Mouse (Mus musculus): ENCODE results near the gene Prkd2.

Gene Prkd2

DNA sequence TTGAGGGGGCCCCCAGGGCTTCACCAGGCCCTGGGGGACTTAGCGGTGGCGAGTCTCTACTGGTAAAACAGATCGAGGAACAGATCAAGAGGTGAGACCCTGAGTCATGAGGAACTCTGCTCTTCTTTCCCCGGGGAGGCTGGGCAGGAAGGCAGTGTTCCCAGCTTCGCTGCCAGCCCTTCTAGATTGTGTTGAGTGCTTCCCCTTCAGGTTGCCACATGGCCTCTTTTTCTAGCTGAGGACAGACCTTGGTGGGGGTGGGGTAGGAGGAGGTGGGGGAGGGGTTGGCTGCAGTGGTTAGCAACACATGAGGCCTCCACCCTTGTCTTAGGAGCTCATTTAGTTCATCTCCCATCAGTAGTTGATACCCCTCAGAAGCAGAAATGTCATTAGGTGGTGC, 16.1 kb upstream of the Prkd2 start:
- DNase-seq (ENCODE audit: low read depth, low spot score) = no peak

DNA sequence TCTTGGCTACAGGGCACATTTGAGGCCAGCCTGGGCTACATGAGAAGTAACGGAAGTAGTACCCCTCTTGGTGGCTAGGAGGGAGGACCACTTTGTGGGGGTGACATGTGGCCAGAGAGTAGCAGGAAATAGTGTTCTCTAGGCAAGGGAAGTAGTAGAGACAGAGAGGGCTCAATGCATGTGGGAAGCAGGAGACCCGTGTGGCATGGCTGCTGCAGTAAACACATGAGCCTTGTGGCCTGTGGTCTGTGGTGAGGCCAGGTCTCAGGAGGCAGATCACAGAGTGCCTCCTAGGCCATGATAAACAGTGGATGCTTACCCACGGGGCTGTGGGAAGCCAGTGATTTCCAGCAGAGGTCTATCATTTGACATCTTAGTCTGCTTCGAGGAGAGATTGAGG, 15.4 kb upstream of the Prkd2 start:
- DNase-seq (ENCODE audit: low read depth, low spot score) = no peak

DNA sequence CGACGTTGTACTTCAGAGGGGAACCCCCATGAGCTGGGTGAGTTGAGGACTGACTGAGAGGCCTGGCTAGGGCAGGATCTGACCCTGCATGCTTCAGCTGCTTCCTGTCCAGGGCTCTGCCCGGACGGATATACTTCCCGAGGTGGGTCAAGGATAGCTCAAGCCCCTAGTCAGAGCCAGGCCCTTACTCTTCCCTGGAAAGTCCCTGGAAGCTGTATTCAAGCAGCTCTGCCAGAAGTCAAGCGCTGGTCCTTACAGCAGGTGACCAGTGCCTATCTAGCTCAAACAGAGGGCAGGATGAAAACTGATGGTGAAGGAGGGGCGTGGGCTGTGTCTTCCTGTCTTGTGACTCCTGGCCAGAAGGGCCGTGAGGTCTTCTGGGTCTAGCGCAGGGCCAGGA, 12.3 kb upstream of the Prkd2 start:
- no peak for DNase-seq (ENCODE audit: low read depth, low spot score)

GRCm38 (mm10) chr7:16837916-16838803, 4.5 kb upstream of the Prkd2 start:
- DNase-seq (ENCODE audit: low read depth, low spot score) = no peak

GRCm38 (mm10) chr7:16838804-16839426, 3.8 kb upstream of the Prkd2 start:
- no peak for DNase-seq (ENCODE audit: low read depth, low spot score)

GRCm38 (mm10) chr7:16839427-16840108, 3.1 kb upstream of the Prkd2 start:
- DNase-seq (ENCODE audit: low read depth, low spot score) = no peak

DNA sequence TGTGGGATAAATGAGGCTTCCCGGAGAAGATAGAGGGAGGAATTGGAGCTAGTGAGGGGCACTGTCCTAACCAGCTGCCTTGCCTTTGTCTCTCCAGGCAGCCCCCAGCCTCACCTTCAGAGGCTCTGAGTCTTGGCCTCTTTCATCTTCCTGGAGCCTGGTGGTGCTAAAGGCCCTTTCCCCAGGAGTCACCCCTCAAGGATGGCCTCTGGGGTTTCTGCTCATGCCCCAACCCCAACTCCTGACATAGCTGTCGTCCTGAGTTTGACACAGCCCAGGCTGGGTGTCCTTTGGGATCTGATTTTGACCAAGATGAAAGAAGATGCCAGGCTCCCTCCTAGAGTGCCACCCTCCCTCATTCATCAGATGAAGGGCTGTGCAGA, 2.6 kb upstream of the Prkd2 start:
- DNase-seq (ENCODE audit: low read depth, low spot score) = no peak

- no peak for DNase-seq (ENCODE audit: low read depth, low spot score)
Observed at GRCm38 (mm10) chr7:16841078-16841477, 1.6 kb upstream of the Prkd2 start.

- no peak for DNase-seq (ENCODE audit: low read depth, low spot score)
Observed at GRCm38 (mm10) chr7:16841561-16842560, 841 bp upstream of the Prkd2 start.

GRCm38 (mm10) chr7:16843441-16844171, 904 bp downstream of the Prkd2 start:
- DNase-seq (ENCODE audit: low read depth, low spot score) = no peak

GRCm38 (mm10) chr7:16844696-16845071, 2.0 kb downstream of the Prkd2 start:
- no peak for DNase-seq (ENCODE audit: low read depth, low spot score)

DNA sequence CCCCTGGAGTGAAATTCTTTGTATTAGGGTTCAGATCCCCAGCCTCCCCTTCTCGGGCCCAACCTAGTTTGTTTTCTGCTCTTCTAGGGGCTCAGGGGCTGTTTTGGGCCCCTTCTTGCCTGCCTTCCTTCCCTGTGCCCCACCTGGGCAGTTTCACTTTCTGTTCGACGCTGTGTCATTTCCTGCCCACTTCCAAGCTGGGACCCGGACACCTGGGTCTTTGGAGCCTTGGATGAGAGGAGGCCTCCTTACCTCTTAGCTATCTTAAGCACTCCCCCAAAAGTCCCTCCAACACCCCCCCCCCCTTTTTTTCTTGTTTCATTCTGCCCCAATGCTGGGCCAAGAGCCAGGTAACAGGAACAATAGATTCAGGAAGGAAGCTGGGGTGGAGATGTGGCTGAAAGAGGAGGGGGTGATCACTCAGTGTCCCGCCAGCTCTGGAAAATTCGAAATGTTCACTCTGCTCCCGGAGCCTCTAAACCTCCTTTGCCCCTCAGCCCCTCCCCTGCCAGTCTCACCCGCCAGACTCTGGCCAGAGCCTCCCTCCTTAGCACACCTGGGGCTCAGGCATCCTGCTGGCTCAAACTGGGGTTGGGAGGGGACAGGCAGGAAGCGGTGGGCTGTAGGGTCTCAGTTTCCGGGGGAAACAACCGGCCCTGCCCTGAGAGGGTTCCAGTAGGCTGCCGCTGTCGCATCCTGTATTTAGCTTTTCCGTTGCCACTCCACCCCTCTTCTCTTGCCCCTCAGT, 2.5 kb downstream of the Prkd2 start:
- peak; percentile 37 for DNase-seq (ENCODE audit: low read depth, low spot score)

DNA sequence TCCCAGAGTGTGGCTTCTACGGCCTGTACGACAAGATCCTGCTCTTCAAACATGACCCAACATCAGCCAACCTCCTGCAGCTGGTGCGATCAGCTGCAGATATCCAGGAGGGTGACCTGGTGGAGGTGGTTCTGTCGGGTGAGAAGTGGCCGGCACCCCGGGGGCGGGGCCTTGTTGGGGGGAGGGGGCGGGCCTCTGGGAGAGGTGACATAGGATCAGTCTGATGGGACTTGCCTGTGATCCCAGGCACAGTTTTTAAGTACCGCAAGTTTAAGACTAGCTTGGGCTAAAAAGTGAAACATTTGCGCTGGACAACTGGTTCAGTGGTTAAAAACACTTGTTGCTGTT, 3.1 kb downstream of the Prkd2 start:
- no peak for DNase-seq (ENCODE audit: low read depth, low spot score)

- DNase-seq (ENCODE audit: low read depth, low spot score) = no peak
Observed at GRCm38 (mm10) chr7:16846775-16847174, 4.1 kb downstream of the Prkd2 start.

DNA sequence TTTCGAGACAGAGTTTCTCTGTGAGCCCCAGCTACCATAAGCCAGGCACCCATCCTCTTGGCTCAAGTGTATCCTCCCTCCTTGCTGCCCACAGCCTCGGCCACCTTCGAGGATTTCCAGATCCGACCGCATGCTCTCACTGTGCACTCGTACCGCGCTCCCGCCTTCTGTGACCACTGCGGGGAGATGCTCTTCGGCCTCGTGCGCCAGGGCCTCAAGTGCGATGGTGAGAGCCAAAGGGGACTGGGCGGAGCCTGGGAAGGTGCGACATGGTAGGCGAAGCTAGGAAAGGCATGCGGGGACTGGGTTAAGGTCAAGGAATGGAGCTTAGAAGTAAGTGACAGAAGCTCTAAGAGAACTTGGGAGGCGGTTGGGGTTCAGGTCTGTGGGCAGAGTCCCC, 4.8 kb downstream of the Prkd2 start:
- no peak for DNase-seq (ENCODE audit: low read depth, low spot score)

DNA sequence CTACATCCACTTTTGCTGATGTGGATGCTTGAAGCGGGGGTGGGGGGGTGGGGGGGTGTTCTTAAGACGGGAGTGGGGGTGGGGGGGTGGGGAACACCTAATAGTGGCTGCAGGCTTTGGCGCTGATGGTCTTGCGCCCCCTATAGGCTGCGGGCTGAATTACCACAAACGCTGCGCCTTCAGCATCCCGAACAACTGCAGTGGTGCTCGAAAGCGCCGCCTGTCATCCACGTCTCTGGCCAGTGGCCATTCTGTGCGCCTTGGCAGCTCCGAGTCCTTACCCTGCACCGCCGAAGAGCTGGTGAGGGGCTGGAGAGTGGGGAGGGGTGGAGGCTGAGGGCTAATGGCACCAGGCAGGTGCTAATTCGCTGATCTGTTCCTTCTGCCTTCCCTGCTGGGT, 5.9 kb downstream of the Prkd2 start:
- no peak for DNase-seq (ENCODE audit: low read depth, low spot score)

GRCm38 (mm10) chr7:16851636-16852035, 8.9 kb downstream of the Prkd2 start:
- DNase-seq (ENCODE audit: low read depth, low spot score) = no peak

DNA sequence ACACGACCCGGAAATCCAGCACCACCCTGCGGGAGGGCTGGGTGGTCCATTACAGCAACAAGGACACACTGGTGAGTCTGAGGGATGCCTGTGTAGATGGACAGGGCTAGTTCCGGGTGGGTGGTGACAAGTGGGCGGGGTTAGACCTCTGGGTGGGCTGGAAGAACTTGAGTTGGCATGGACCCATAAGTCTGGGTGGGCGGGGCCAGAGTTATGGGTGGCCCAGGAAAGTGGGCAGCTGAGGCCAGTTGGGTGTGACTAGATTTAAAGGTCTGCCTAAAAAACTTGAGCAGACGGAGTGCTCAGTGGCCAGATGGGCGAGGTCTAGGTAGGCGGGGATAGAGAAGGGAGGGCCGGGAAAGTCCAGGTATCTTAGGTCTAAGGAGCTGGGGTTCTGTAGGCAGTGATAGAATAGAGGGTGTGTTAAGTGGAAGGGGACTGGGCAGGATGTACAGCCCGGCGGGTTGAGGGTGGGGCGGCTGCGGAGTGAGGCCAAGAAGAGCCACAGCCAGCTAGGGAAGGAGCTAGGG, 10.7 kb downstream of the Prkd2 start:
- no peak for DNase-seq (ENCODE audit: low read depth, low spot score)

GRCm38 (mm10) chr7:16858336-16858735, 15.6 kb downstream of the Prkd2 start:
- no peak for DNase-seq (ENCODE audit: low read depth, low spot score)
